Mouse (Mus musculus): ENCODE data around the gene C1qtnf9.

The C1qtnf9 gene

GRCm38 (mm10) chr14:60767884-60768283, at the start of gene C1qtnf9:
C1qtnf9 (plus strand) TSS chr14:60768134.
- no peak for DNase-seq

GRCm38 (mm10) chr14:60721304-60721703, 46.6 kb upstream of the C1qtnf9 start:
- no peak for DNase-seq

GRCm38 (mm10) chr14:60721938-60722337, 46.0 kb upstream of the C1qtnf9 start:
- no peak for DNase-seq

- DNase-seq = peak in 1 of 2 experiments; percentile 30
Observed at GRCm38 (mm10) chr14:60726091-60726490, 41.8 kb upstream of the C1qtnf9 start.

GRCm38 (mm10) chr14:60727130-60727529, 40.8 kb upstream of the C1qtnf9 start:
- no peak for DNase-seq

GRCm38 (mm10) chr14:60732081-60732480, 35.9 kb upstream of the C1qtnf9 start:
- no peak for DNase-seq

- DNase-seq = no peak
Observed at GRCm38 (mm10) chr14:60732787-60733186, 35.1 kb upstream of the C1qtnf9 start.

- DNase-seq = no peak
Observed at GRCm38 (mm10) chr14:60733706-60734105, 34.2 kb upstream of the C1qtnf9 start.

GRCm38 (mm10) chr14:60735206-60735605, 32.7 kb upstream of the C1qtnf9 start:
- peak; percentile 39 to 47 for DNase-seq

GRCm38 (mm10) chr14:60735848-60736547, 31.9 kb upstream of the C1qtnf9 start:
- DNase-seq = no peak

GRCm38 (mm10) chr14:60736591-60737192, 31.2 kb upstream of the C1qtnf9 start:
- DNase-seq = no peak

GRCm38 (mm10) chr14:60737202-60737611, 30.7 kb upstream of the C1qtnf9 start:
- DNase-seq = no peak

- DNase-seq = no peak
Observed at GRCm38 (mm10) chr14:60738434-60738938, 29.4 kb upstream of the C1qtnf9 start.

- DNase-seq = no peak
Observed at GRCm38 (mm10) chr14:60739155-60739554, 28.8 kb upstream of the C1qtnf9 start.

GRCm38 (mm10) chr14:60739616-60740015, 28.3 kb upstream of the C1qtnf9 start:
- peak; percentile 36 to 46 for DNase-seq

- no peak for DNase-seq
Observed at GRCm38 (mm10) chr14:60740507-60740906, 27.4 kb upstream of the C1qtnf9 start.

GRCm38 (mm10) chr14:60741033-60741432, 26.9 kb upstream of the C1qtnf9 start:
- DNase-seq = peak in 1 of 2 experiments; percentile 32

GRCm38 (mm10) chr14:60741490-60741981, 26.4 kb upstream of the C1qtnf9 start:
- peak; percentile 71 to 76 for DNase-seq

- DNase-seq = no peak
Observed at GRCm38 (mm10) chr14:60743681-60744080, 24.3 kb upstream of the C1qtnf9 start.

- DNase-seq = no peak
Observed at GRCm38 (mm10) chr14:60745201-60745600, 22.7 kb upstream of the C1qtnf9 start.

- no peak for DNase-seq
Observed at GRCm38 (mm10) chr14:60746141-60746540, 21.8 kb upstream of the C1qtnf9 start.

GRCm38 (mm10) chr14:60747154-60747870, 20.6 kb upstream of the C1qtnf9 start:
- DNase-seq = no peak

- DNase-seq = no peak
Observed at GRCm38 (mm10) chr14:60749880-60750279, 18.1 kb upstream of the C1qtnf9 start.
